Mouse (Mus musculus) megakaryocyte, embryonic 14.5 days (primary cell): ENCODE measurements around the gene Dnttip1. TPM values are rescaled to one million over a fixed set of nuclear protein-coding genes. Genes with fewer than 3 reads are reported as not detected.

Experiments used
- H3K27me3 ChIP-seq: replicated peaks from 2 replicates; pipeline ENCODE3; 2012; ENCODE audit warnings: inconsistent platforms
- H3K36me3 ChIP-seq: replicated peaks from 2 replicates; pipeline ENCODE3; 2012; ENCODE audit warnings: low read length, inconsistent platforms, mixed read lengths
- H3K4me1 ChIP-seq: 2 replicates; pipeline ENCODE4 v1.6.1; 2012; ENCODE audit warnings: inconsistent platforms
- H3K4me3 ChIP-seq: replicated peaks from 2 replicates; pipeline ENCODE3; 2012; ENCODE audit warnings: moderate library complexity, mild to moderate bottlenecking, inconsistent platforms
- H3K9me3 ChIP-seq: 2 replicates; pipeline ENCODE4 v1.6.1; 2012; ENCODE audit warnings: inconsistent platforms
- FLI1 ChIP-seq: IDR thresholded peaks from 2 replicates; pipeline ENCODE4 v1.6.1; 2012; ENCODE audit warnings: low read length, inconsistent platforms, mixed read lengths
- GATA1 ChIP-seq: IDR thresholded peaks from 3 replicates; pipeline ENCODE4 v1.6.1; 2012; ENCODE audit warnings: mixed read lengths, low read length, inconsistent platforms, borderline replicate concordance
- polyA plus RNA-seq: library from polyadenylated mRNA; stranded (reverse); fragments of >175 nt; gene quantifications from 2 replicates; pipeline ENCODE4 v1.2.3, GENCODE M21; 2012; ENCODE audit warnings: low replicate concordance; ENCODE audit not compliant: insufficient read depth

Dnttip1 gene
- polyA plus RNA-seq, 1 experiment, result 41.6 TPM

- TF ChIP-seq GATA1, result no peak
- no peak for TF ChIP-seq FLI1
- Histone ChIP-seq H3K4me3 (no peak overlapping the region), H3K27me3 (no peaks in the 10 kb centered on the region), H3K36me3 (peaks cover 79% of the 10 kb centered on the region), H3K4me1 (peaks cover 35% of the 10 kb centered on the region), H3K9me3 (no peaks in the 10 kb centered on the region)
Observed at GRCm38 (mm10) chr2:164817206-164817605, 71.4 kb downstream of the Dnttip1 start.

DNA sequence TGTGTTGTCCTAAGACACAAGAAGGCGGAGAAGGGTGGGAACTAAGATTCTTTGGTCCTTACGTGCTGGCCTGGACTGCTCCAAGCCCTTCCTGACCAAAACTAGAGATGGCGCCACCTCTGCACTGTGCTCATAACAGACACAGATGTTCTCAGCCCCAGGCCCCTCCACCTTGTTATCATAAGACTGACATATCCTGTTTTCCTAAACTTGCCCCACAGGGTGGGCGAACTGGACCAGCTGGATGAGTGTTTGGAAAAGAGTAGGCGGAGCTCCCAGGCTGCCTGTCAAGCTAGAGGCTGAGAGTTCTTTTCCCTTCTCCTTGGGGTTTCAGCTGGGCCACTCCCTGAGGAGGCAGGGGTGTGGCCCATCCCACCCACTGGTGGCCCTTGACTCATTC is 71.9 kb downstream of the Dnttip1 start:
- H3K4me3 ChIP-seq, result no peak overlapping the region
- H3K36me3 ChIP-seq, result peaks cover 74% of the 10 kb centered on the region

More for the DNA sequence above, 71.9 kb downstream of the Dnttip1 start:
- no peak for TF ChIP-seq GATA1
- TF ChIP-seq FLI1, result no peak
- no peaks in the 10 kb centered on the region for H3K9me3 ChIP-seq
- H3K27me3 ChIP-seq, result no peaks in the 10 kb centered on the region
- H3K4me1 ChIP-seq, result peaks cover 38% of the 10 kb centered on the region

Other genes starting within 250 kb of the Dnttip1 start
- 103 and 177 TPM in 2 replicates for gene Pigt, start 248.5 kb upstream of the Dnttip1 start, polyA plus RNA-seq
- gene Wfdc2, start 183.6 kb upstream of the Dnttip1 start, polyA plus RNA-seq, result 0.48 TPM in 1 of 2 replicates, not detected in the other
- gene Spint3, start 172.5 kb upstream of the Dnttip1 start, polyA plus RNA-seq, result not detected in 2 replicates
- not detected in 2 replicates for gene Wfdc6a, start 160.5 kb upstream of the Dnttip1 start, polyA plus RNA-seq
- gene Eppin, start 152.4 kb upstream of the Dnttip1 start, polyA plus RNA-seq, result not detected in 2 replicates
- gene Wfdc6b, start 132.5 kb upstream of the Dnttip1 start, polyA plus RNA-seq, result not detected in 2 replicates
- 0.68 TPM in 1 of 2 replicates, not detected in the other for gene Wfdc8, start 132.4 kb upstream of the Dnttip1 start, polyA plus RNA-seq
- not detected in 2 replicates for gene Wfdc16, start 107.2 kb upstream of the Dnttip1 start, polyA plus RNA-seq
- gene Wfdc10, start 89.9 kb upstream of the Dnttip1 start, polyA plus RNA-seq, result not detected in 2 replicates
- gene Wfdc9, start 89.4 kb upstream of the Dnttip1 start, polyA plus RNA-seq, result not detected in 2 replicates
- not detected in 2 replicates for gene Wfdc11, start 71.9 kb upstream of the Dnttip1 start, polyA plus RNA-seq
- gene Wfdc13, start 60.9 kb upstream of the Dnttip1 start, polyA plus RNA-seq, result not detected in 2 replicates
- not detected in 2 replicates for gene Spint4, start 47.5 kb upstream of the Dnttip1 start, polyA plus RNA-seq
- gene Spint5, start 30.7 kb upstream of the Dnttip1 start, polyA plus RNA-seq, result not detected in 2 replicates
- not detected in 2 replicates for gene Wfdc3, start 52 bp upstream of the Dnttip1 start, polyA plus RNA-seq
- gene Ube2c, start 23.9 kb downstream of the Dnttip1 start, polyA plus RNA-seq, result 43.1 and 121 TPM in 2 replicates
- not detected in 2 replicates for gene Tnnc2, start 34.0 kb downstream of the Dnttip1 start, polyA plus RNA-seq
- 7.7 and 9.9 TPM in 2 replicates for gene Snx21, start 39.8 kb downstream of the Dnttip1 start, polyA plus RNA-seq
- gene Acot8, start 58.9 kb downstream of the Dnttip1 start, polyA plus RNA-seq, result 63.1 and 87.6 TPM in 2 replicates
- 0.40 TPM in 1 of 2 replicates, not detected in the other for gene Zswim3, start 59.1 kb downstream of the Dnttip1 start, polyA plus RNA-seq
- 13.3 and 15.6 TPM in 2 replicates for gene Zswim1, start 76.7 kb downstream of the Dnttip1 start, polyA plus RNA-seq
- not detected in 2 replicates for gene Spata25, start 82.6 kb downstream of the Dnttip1 start, polyA plus RNA-seq
- 135 and 694 TPM in 2 replicates for gene Ctsa, start 86.9 kb downstream of the Dnttip1 start, polyA plus RNA-seq
- 5.4 TPM in 1 of 2 replicates, not detected in the other for gene Neurl2, start 87.5 kb downstream of the Dnttip1 start, polyA plus RNA-seq
- 15.1 and 146 TPM in 2 replicates for gene Pltp, start 111.7 kb downstream of the Dnttip1 start, polyA plus RNA-seq
- gene Pcif1, start 133.3 kb downstream of the Dnttip1 start, polyA plus RNA-seq, result 120 and 158 TPM in 2 replicates
- 21.8 and 45.9 TPM in 2 replicates for gene Zfp335, start 165.8 kb downstream of the Dnttip1 start, polyA plus RNA-seq
- gene Mmp9, start 194.8 kb downstream of the Dnttip1 start, polyA plus RNA-seq, result 2.4 TPM in 1 of 2 replicates, not detected in the other
- gene Slc12a5, start 214.8 kb downstream of the Dnttip1 start, polyA plus RNA-seq, result 0.47 and 0.89 TPM in 2 replicates